Mouse (Mus musculus) MEL (cell line): Measurements from ENCODE around the gene Ccdc7a. TPM values are rescaled to one million over a fixed set of nuclear protein-coding genes. Genes with fewer than 3 reads are reported as not detected.
A peak's percentile ranks its signal among the peaks of the same experiment; 100 is the strongest.

Experiments
- DNase-seq: peaks from one replicate; pipeline ENCODE4 v3.0.0; 2011; ENCODE audit warnings: low read depth, low spot score
- H3K27ac ChIP-seq: 2 replicates; pipeline ENCODE4 v1.5.1; 2012; ENCODE audit warnings: low read depth, mild to moderate bottlenecking, control low read depth, low read length, moderate library complexity; ENCODE audit not compliant: control insufficient read depth
- H3K27me3 ChIP-seq, 2 experiments: fragments of 150-350 bp in 1 of 2; sonication (generic) in 1 of 2; 2 replicates each; pipeline ENCODE4 v1.6.1; 2012; ENCODE audit warnings: low read length in 2 of 2, mild to moderate bottlenecking in 2 of 2, improper control_type of control experiment in 1 of 2, moderate library complexity in 1 of 2; ENCODE audit not compliant: insufficient read depth in 2 of 2, control insufficient read depth in 1 of 2
- H3K36me3 ChIP-seq, 2 experiments: 2 replicates each; pipeline ENCODE4 v1.6.1; 2012 to 2014; ENCODE audit warnings: low read length in 2 of 2, improper control_type of control experiment in 1 of 2, inconsistent platforms in 1 of 2, mild to moderate bottlenecking in 1 of 2; ENCODE audit not compliant: insufficient read depth in 2 of 2, control insufficient read depth in 1 of 2
- H3K4me1 ChIP-seq, 2 experiments: fragments of 150-350 bp in 1 of 2; sonication (generic) in 1 of 2; 2 replicates each; pipeline ENCODE4 v1.6.1; 2012; ENCODE audit warnings: low read length in 2 of 2, improper control_type of control experiment in 1 of 2, mild to moderate bottlenecking in 1 of 2; ENCODE audit not compliant: insufficient read depth in 2 of 2, control insufficient read depth in 1 of 2
- H3K4me3 ChIP-seq, 2 experiments: fragments of 150-350 bp in 1 of 2; sonication (generic) in 1 of 2; 2 replicates each; pipeline ENCODE4 v1.5.1; 2012; ENCODE audit warnings: low read depth in 2 of 2, low read length in 2 of 2, mild to moderate bottlenecking in 2 of 2, moderate library complexity in 2 of 2, control low read depth in 1 of 2, improper control_type of control experiment in 1 of 2; ENCODE audit not compliant: control insufficient read depth in 1 of 2, insufficient read depth in 1 of 2
- H3K79me2 ChIP-seq: 2 replicates; pipeline ENCODE4 v1.6.1; 2012; ENCODE audit warnings: mild to moderate bottlenecking, low read length, moderate library complexity; ENCODE audit not compliant: control insufficient read depth, poor library complexity, insufficient read depth
- H3K9ac ChIP-seq: 2 replicates; pipeline ENCODE4 v1.6.1; 2012; ENCODE audit warnings: low read depth, mild to moderate bottlenecking, control low read depth, low read length, moderate library complexity; ENCODE audit not compliant: control insufficient read depth, poor library complexity, severe bottlenecking
- H3K9me3 ChIP-seq: fragments of 150-350 bp; sonication (generic); replicated peaks from 2 replicates; pipeline ENCODE4 v1.6.1; 2012; ENCODE audit warnings: mild to moderate bottlenecking, low read length, improper control_type of control experiment, moderate library complexity; ENCODE audit not compliant: insufficient read depth
- CHD1 ChIP-seq: IDR thresholded peaks from 2 replicates; pipeline ENCODE4 v1.6.1; 2012; ENCODE audit warnings: low read depth, mild to moderate bottlenecking, inconsistent platforms, low read length, improper control_type of control experiment
- CHD2 ChIP-seq: IDR thresholded peaks from 2 replicates; pipeline ENCODE4 v1.6.1; 2011; ENCODE audit warnings: low read length, improper control_type of control experiment
- CTCF ChIP-seq, 3 experiments: IDR thresholded peaks in 2 of 3; conservative IDR thresholded peaks in 1 of 3; 2 replicates each; pipeline ENCODE4 v1.5.1; 2011 to 2012; ENCODE audit warnings: low read length in 3 of 3, low read depth in 2 of 3, mild to moderate bottlenecking in 2 of 3, improper control_type of control experiment in 1 of 3, inconsistent platforms in 1 of 3, mixed read lengths in 1 of 3, moderate library complexity in 1 of 3; ENCODE audit not compliant: control insufficient read depth in 1 of 3, insufficient read depth in 1 of 3, poor library complexity in 1 of 3, severe bottlenecking in 1 of 3
- E2F4 ChIP-seq: IDR thresholded peaks from 2 replicates; pipeline ENCODE4 v1.6.1; 2011; ENCODE audit warnings: low read depth, low read length, improper control_type of control experiment, borderline replicate concordance
- EP300 ChIP-seq, 2 experiments: IDR thresholded peaks; 2 replicates each; pipeline ENCODE4 v1.6.1; 2011; ENCODE audit warnings: improper control_type of control experiment in 2 of 2, low read length in 2 of 2, low read depth in 1 of 2, mild to moderate bottlenecking in 1 of 2
- ETS1 ChIP-seq: IDR thresholded peaks from 2 replicates; pipeline ENCODE4 v1.6.1; 2012; ENCODE audit warnings: low read depth, mild to moderate bottlenecking, inconsistent platforms, low read length, improper control_type of control experiment, moderate library complexity
- HCFC1 ChIP-seq: IDR thresholded peaks from 2 replicates; pipeline ENCODE4 v1.6.1; 2012; ENCODE audit warnings: low read depth, mild to moderate bottlenecking, inconsistent platforms, low read length, improper control_type of control experiment, moderate library complexity
- JUND ChIP-seq: IDR thresholded peaks from 2 replicates; pipeline ENCODE4 v1.6.1; 2011; ENCODE audit warnings: low read depth, mild to moderate bottlenecking, improper control_type of control experiment, low read length
- MAFK ChIP-seq: IDR thresholded peaks from 2 replicates; pipeline ENCODE4 v1.6.1; 2011; ENCODE audit warnings: low read depth, mild to moderate bottlenecking, low read length, improper control_type of control experiment, borderline replicate concordance
- MAX ChIP-seq: IDR thresholded peaks from 2 replicates; pipeline ENCODE4 v1.6.1; 2011; ENCODE audit warnings: low read length, improper control_type of control experiment
- MXI1 ChIP-seq: IDR thresholded peaks from 2 replicates; pipeline ENCODE4 v1.6.1; 2011; ENCODE audit warnings: mild to moderate bottlenecking, low read depth, low read length, improper control_type of control experiment
- RAD21 ChIP-seq: IDR thresholded peaks from 2 replicates; pipeline ENCODE4 v1.6.1; 2011; ENCODE audit warnings: mild to moderate bottlenecking, low read depth, low read length, improper control_type of control experiment
- RCOR1 ChIP-seq: IDR thresholded peaks from 2 replicates; pipeline ENCODE4 v1.6.1; 2012; ENCODE audit warnings: low read depth, mild to moderate bottlenecking, inconsistent platforms, low read length, improper control_type of control experiment
- SMC3 ChIP-seq: IDR thresholded peaks from 2 replicates; pipeline ENCODE4 v1.6.1; 2011; ENCODE audit warnings: low read depth, low read length, improper control_type of control experiment
- TCF12 ChIP-seq: IDR thresholded peaks from 2 replicates; pipeline ENCODE4 v1.6.1; 2014; ENCODE audit warnings: low read depth, mild to moderate bottlenecking, inconsistent platforms, low read length, improper control_type of control experiment, moderate library complexity
- ZC3H11A ChIP-seq: IDR thresholded peaks from 2 replicates; pipeline ENCODE4 v1.6.1; 2012; ENCODE audit warnings: low read depth, mild to moderate bottlenecking, inconsistent platforms, low read length, improper control_type of control experiment
- ZNF384 ChIP-seq: IDR thresholded peaks from 2 replicates; pipeline ENCODE4 v1.6.1; 2012; ENCODE audit warnings: low read depth, mild to moderate bottlenecking, inconsistent platforms, low read length, improper control_type of control experiment
- polyA plus RNA-seq, 2 experiments: library from polyadenylated mRNA; stranded (reverse) in 1 of 2; unstranded in 1 of 2; fragments of >175 nt in 1 of 2; fragments of >200 nt in 1 of 2; gene quantifications; 2 replicates each; pipeline versions ENCODE4 v1.2.1 to v1.2.4; 2012; ENCODE audit warnings: low replicate concordance in 2 of 2, low read depth in 1 of 2; ENCODE audit not compliant: insufficient read length in 2 of 2, insufficient read depth in 1 of 2, missing spikeins in 1 of 2
- total RNA-seq: library from RNA; depleted of rRNA; stranded (reverse); fragments of 300-350 nt; gene quantifications from 2 replicates; pipeline ENCODE4 v1.2.3, GENCODE M21; 2012

The Ccdc7a gene
- total and polyA plus RNA-seq, 3 experiments, result 0.13 TPM; not detected in 2

- no peak for TF ChIP-seq MAX
Observed at GRCm38 (mm10) chr8:128734118-128734517, 331.2 kb downstream of the Ccdc7a start (continued).

- Histone ChIP-seq H3K4me3 (no peak overlapping the region), H3K79me2 (no peaks in the 10 kb centered on the region), H3K9ac (no peak overlapping the region), H3K9me3 (no peaks in the 10 kb centered on the region), H3K27ac (no peak overlapping the region), H3K36me3 (peaks cover 5 to 16% of the 10 kb centered on the region in 2 experiments), H3K4me1 (no peaks in the 10 kb centered on the region), H3K27me3 (no peaks in the 10 kb centered on the region)
- no peak for TF ChIP-seq E2F4
- TF ChIP-seq MXI1, result no peak
- no peak for TF ChIP-seq EP300 (IDR thresholded peaks at IDR 0.05; ENCODE audit: low read depth in 1 of 2, low read length in 2 of 2)
- no peak for TF ChIP-seq TCF12
- DNase-seq, result no peak
Observed at GRCm38 (mm10) chr8:128732254-128732653, 333.1 kb downstream of the Ccdc7a start.

GRCm38 (mm10) chr8:128727213-128727612, 338.1 kb downstream of the Ccdc7a start:
- TF ChIP-seq CHD1, result no peak
- TF ChIP-seq HCFC1, result no peak
- no peak for TF ChIP-seq RAD21
- no peak for TF ChIP-seq MAFK
- no peak for TF ChIP-seq ZC3H11A
- no peak for TF ChIP-seq EP300 (IDR thresholded peaks at IDR 0.05; ENCODE audit: low read depth in 1 of 2, low read length in 2 of 2)
- no peak for TF ChIP-seq ETS1
- TF ChIP-seq JUND, result no peak
- no peak for TF ChIP-seq ZNF384
- TF ChIP-seq, all 39 proteins: peak for 0
- Histone ChIP-seq H3K79me2 (no peaks in the 10 kb centered on the region), H3K36me3 (peaks cover 2 to 32% of the 10 kb centered on the region in 2 experiments), H3K4me1 (peaks cover 0 to under 1% of the 10 kb centered on the region in 2 experiments; a peak in 1 of 4 replicates), H3K27me3 (no peaks in the 10 kb centered on the region), H3K9me3 (no peaks in the 10 kb centered on the region), H3K27ac (no peak overlapping the region), H3K4me3 (no peak overlapping the region), H3K9ac (no peak overlapping the region)
- no peak for DNase-seq

- Histone ChIP-seq H3K27ac (no peak overlapping the region), H3K4me3 (no peak overlapping the region)
Observed at GRCm38 (mm10) chr8:128724819-128725218, 340.5 kb downstream of the Ccdc7a start.

More at GRCm38 (mm10) chr8:128724819-128725218, 340.5 kb downstream of the Ccdc7a start:
- TF ChIP-seq TCF12 (no peak), CHD2 (no peak), SMC3 (peak; percentile 42), RCOR1 (no peak), CTCF (IDR thresholded peaks at IDR 0.05 in 2 of 3, conservative IDR thresholded peaks at IDR 0.05 in 1 of 3; ENCODE audit: control insufficient read depth in 1 of 3, insufficient read depth in 1 of 3, low read depth in 2 of 3, low read length in 3 of 3, poor library complexity in 1 of 3, severe bottlenecking in 1 of 3) (peak in 1 of 3 experiments; percentile 45; a peak in 3 of 6 replicates)
- Histone ChIP-seq H3K9me3 (no peaks in the 10 kb centered on the region), H3K27me3 (no peaks in the 10 kb centered on the region), H3K4me1 (peaks cover 0 to 4% of the 10 kb centered on the region in 2 experiments; a peak in 2 of 4 replicates), H3K36me3 (peaks cover 7 to 43% of the 10 kb centered on the region in 2 experiments), H3K79me2 (no peaks in the 10 kb centered on the region), H3K9ac (no peak overlapping the region)
- peak; percentile 38 for DNase-seq
